Mouse (Mus musculus) c-Kit-negative CD71-positive TER-119-positive erythroid progenitor cells, embryonic 14.5 days (primary cell): ENCODE measurements around the gene Gpr146.

Source experiments
- DNase-seq: peaks from one replicate; pipeline ENCODE4 v3.0.0-alpha.2; 2013; ENCODE audit warnings: low read depth, low spot score

The Gpr146 gene

DNA sequence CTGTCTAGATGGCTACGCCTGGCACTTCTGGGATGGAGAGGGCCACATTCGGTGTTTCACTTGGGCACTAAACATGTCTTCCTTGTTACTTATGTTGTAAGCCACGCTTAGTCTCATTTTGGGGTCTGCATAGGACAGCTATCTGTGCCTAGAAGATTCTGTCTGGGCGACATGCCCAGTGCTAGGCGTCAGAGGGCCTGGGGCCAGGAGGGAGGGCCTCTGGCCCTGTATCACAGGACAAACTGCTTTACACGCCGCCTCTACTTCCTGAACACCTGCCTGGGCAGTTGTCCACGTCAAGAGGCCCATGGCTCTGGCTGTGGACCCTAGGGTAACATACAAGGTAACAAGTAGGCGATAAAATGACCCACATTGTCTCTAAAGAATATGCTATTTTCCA, 50.5 kb downstream of the Gpr146 start:
- DNase-seq, result no peak

DNA sequence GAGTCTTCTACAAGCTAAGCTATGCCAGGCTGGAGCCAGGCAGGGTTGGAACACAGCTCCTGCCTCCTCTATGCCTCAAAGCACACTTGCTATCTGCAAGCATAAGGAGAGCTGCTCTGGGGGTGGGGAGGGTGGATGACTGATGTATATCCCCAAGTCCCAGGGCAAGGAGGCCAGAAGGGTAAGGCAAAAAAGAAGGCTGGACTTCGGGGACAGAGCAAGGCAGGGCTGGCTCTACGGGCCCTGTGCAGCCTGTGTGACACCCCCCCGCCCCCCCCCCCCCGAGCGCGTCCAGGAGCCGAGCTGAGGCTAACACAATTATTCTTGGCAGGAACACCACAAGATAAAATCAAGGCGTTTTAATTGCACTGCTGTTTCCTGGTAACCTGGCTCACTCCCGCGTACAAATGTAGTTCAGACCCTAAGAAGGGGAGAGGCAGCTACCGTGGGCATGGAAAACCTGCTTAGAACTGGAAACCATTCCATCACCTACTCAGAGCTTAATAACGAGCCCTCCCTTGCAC, 52.4 kb downstream of the Gpr146 start:
- no peak for DNase-seq

DNA sequence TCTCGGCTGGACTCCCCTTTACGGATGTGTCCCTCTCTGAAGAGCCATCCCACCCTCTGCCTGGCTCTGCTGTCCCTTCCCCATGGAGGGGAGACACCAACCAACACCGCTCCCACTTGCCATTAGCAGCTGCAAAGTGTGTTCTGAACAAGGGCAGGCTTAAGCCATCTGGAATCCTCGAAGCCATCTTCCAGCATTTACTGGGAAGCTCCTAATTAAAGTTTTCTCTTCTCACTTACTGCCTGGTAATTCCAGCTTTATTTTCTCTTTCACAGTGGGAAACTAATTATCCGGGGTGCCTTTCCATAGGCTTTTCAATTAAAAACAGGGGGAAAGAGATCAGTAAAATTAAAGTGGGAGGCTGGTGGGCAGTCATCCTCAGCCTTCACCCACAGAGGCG, 54.8 kb downstream of the Gpr146 start:
- no peak for DNase-seq

DNA sequence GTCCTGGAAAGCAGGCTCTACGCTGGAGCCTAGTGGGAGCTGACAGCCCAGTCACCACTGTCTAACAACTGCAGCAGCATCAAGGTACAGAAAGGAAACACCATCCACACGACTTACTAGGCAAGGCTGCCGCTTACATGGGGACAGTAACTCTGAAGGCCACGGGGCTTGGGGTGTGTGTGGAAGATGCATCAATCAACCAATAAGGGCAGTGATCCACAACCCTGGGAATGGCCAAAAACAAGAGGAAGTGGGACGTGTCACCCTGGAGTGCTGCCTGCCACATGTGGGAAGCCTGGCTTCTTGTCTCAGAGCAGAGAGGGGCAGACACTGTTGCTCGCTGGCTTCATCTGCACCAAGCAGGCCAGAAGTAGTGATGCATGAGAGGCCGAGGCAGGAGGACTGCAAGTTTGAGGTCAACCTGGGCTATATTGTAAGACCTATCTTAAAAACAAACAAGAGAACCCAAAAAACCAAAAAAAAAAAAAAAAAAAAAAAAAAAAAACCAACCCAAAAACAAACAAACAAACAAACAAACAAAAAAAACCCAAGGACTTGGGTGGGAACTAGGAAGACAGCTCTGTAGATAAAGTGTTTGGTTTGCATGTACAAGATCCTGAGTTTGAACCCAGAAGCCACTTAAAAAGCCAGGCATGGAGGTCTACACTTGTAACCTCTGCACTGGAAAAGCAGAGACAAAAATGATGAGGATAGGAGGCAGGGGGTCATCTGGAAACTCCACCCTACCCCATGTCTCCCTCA, 55.4 kb downstream of the Gpr146 start:
- DNase-seq, result no peak

DNA sequence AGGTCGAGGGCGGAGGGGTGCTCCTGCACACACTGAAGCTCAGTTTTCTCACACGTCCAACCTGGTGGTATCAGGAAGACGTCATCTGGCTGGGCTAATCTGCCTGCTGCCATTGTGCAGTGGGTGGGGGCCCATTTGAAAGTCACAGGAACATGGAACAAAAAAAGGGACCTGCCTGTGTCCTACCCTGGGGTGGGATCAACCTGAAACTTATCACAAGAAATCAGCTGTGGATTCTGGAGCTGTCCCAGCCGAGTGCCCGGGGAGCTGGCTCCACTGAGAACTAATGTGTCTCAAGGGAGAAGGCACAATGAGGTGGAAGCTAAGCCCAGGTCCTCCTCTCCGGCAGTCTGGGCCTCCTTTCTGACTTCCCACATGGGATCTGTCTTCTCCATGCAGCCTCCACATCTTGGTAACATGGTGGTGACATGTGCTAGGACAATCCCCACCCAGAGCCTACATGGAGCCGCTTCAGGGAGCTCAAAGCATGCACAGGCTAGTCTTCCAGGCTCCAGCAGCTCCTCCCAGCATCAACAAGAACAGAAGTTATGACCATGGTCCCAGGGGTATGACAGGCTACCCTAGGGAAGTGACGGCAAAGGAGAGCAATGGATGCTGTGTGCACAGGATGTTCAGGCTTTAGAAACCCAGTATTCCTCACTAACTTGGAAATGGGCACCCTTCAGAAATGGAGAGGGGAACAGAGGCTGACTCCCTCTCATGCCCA, 56.5 kb downstream of the Gpr146 start:
- DNase-seq, result no peak

DNA sequence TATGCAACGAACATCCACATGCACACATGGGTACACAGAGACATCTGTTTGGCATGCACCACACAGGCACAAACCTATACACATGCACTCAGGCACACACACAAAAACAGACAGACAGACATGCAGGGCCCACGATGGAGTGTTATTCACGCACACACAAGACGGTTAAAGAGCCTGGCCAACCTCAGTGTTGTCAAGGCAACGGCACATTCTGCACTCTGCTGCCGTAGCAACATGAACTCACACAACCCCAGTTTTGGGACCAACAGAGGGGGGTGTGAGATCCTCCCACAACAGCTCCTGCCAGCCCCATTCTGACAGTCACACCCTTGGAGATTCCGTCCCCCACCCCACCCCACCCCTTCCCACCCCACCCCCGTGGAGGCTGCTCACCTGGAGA, 57.4 kb downstream of the Gpr146 start:
- DNase-seq, result no peak

DNA sequence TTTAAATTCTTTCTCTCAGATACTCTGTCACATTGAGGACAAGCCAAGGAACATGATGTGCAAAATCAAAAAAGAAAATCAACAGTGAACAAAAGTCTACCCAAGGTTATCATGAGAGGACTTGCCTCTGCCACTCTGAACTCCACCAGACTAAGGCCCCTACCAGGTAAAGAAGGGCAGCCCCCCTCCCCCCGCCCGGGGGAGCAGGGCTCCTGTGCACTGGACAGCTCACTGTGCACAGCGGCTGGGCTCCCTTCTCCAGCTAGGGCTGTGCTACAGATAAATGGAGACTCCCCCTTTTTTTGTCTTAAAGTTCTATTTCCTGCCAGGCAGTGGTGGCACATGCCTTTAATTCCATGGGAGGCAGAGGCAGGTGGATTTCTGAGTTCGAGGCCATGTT, 60.3 kb downstream of the Gpr146 start:
- no peak for DNase-seq

DNA sequence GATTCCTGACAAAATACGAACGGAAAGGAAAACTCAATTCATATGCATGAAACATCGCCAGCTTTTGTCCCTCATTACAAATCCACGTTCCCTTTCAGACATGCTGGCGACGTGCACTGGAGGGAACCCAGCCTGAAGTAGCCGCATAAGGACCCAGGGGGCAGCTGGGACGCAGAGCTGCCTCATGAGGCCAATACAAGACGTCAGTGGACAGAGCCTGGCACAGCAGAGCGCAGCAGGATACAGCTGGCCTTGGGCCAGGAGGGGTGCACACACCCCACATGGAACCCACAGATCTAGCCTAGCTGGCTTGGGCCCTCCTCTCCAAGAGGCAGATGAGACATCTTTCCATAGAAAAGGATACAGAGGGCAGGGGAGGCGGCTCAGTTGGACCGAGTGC, 60.9 kb downstream of the Gpr146 start:
- no peak for DNase-seq

DNA sequence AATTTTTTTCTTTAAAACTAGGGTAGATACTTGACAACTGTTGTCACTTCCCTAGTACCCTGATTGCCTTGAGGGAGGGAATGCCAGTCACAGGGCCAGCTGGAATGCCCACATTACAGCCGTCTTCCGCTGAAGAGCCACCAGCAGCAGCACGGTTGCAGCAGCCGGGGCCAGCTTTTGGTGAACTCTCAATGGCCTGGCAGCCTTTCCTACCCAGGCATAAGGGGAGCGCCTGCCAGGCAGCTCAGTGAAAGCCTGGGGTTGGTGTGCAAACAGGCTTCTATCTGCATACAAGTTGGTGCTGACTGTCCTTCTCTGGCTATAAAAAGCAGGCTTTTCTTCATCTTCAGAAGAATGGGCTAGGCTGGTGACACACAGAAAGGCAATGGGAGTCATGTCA, 63.0 kb downstream of the Gpr146 start:
- DNase-seq, result no peak

DNA sequence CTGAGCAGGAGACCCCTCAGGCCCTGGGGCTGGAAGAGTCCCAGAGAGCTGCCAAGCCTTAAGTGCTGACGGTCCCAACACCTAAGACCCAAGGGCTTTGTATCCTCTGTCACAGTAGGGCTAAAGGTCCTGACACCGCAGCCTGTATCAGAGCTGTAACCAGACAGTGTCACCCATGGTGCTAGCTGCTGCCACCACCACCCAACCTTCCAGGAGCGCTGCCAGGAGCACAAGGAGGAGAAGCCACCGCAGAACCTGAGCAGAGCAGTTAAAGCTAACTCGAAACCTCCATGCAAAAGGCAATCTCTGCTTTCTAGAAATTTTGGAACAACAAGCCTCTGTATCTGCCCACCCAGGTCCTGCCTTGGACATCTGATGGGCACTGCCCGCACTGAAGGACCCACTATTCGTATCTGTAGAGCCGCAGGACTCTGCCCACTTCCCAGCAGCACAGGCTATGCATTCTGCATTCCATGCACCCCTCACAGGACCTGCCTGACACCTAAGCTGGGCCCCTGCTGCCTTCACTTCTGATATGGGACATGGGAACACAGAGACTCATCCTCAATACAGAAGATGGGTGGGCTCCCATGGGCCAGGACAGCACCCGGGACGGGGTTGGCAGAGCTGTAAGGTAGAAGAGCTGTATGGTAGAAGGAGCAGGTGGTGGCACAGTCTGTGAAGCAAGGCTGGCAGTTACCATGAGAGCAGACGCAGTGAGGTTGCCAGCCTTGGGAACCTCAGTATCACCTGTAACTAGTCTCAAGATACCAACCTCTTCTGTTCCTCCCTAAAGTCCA, 63.6 kb downstream of the Gpr146 start:
- no peak for DNase-seq

DNA sequence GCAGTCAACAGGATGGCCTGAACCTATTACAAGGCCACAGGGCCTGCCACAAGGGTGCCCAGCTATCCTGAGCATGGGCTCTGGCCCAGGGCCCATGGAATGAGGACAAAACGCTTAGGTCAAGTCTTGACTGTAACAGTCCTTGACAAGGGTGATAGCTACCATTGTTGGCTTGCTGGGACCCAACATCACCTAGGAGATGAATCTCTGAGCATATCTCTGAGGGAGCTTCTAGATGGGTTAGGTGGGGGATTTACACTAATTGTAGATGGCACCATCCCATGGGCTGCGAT, 64.2 kb downstream of the Gpr146 start:
- no peak for DNase-seq

DNA sequence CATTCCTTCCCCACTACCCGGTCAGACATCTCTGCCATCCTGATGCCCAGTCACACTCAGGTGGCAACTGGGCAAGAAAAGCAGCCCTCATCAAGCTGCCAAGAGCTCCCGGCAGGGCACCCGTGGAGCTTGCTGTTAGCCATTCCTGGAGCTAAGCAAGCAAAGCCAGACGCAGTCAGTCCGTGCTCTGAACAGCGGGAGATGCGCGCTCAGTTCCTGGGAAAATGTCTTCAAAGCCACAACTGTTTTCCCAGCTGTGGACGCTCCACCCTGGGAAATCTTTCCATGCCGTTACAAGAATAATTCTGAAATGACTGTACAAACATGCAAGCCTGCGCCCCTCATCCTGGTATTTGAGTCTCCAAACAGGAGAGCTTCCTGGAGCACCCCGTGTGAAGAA, 64.9 kb downstream of the Gpr146 start:
- DNase-seq, result no peak

DNA sequence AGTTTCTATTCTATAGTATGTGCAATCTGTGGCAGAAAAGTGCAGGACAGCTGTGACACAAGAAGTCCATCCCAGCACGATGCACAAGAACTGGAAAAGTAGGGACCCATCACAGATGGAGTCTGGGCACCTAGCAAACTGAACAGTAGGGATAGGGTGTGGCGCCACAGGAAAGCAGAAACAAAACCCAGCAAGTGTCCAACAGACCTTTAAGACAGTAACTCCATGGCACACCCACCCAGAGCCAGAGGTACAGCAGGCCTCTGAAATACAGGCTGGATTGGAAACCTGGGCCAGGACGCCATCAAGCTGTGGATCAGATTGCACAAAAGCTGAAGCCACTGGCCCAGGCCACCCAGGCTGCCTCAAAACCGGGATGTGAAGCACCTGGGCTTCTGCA, 65.5 kb downstream of the Gpr146 start:
- DNase-seq, result no peak

DNA sequence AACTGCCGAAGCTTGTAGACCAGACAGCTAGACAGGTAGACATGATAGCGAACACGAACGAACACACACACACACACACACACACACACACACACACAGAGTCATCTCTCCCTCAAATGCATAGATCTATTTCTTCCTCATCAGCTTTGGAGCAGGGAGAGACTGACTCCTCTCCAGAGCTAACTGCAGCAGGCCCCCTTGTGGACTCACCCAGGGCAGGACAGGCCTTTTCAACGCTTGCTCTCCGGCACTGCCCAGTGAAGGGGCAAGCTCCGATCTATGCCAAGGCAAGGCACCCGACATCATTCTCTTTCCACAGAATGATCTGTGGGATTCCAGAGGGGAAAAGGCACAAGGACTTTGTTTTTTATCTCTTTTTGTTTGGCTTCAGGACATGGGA, 67.8 kb downstream of the Gpr146 start:
- no peak for DNase-seq
